Mouse (Mus musculus): ENCODE measurements at regions not wholly inside any gene's neighbourhood (a gene's known extent, or its start where the extent isn't known, plus 50 kb on each side); places are given as distances from the start of the nearest gene placed in this dataset.

GRCm38 (mm10) chr14:106579281-106579680 is 473.3 kb downstream of the Trim52 start:
- no peaks in the 10 kb centered on the region for H3K36me3 ChIP-seq (ENCODE audit: control insufficient read depth, insufficient read depth)
- no peak overlapping the region for H3K4me3 ChIP-seq (ENCODE audit: insufficient read depth, poor library complexity, severe bottlenecking)
- H3K79me3 ChIP-seq (ENCODE audit: low read depth), result no peaks in the 10 kb centered on the region
- H3K27me3 ChIP-seq (ENCODE audit: control insufficient read depth, insufficient read depth, insufficient read length), result no peaks in the 10 kb centered on the region
- no peaks in the 10 kb centered on the region for H3K79me2 ChIP-seq (ENCODE audit: control insufficient read depth, insufficient read depth)
- H3ac ChIP-seq (ENCODE audit: control insufficient read depth, insufficient read length, low read depth), result no peak overlapping the region
- TF ChIP-seq FOSL1 (IDR thresholded peaks at IDR 0.05; ENCODE audit: insufficient read depth, low read length, poor library complexity, severe bottlenecking) (no peak), MAX (IDR thresholded peaks at IDR 0.05) (no peak), USF1 (IDR thresholded peaks at IDR 0.05; ENCODE audit: low read depth) (no peak), CEBPB (IDR thresholded peaks at IDR 0.05; ENCODE audit: low read depth) (no peak), CTCF (IDR thresholded peaks at IDR 0.05; ENCODE audit: control insufficient read depth, insufficient read depth, insufficient read length) (no peak), MYOG (IDR thresholded peaks at IDR 0.05; ENCODE audit: control insufficient read depth, extremely low read depth, insufficient read length) (no peak), MYOD1 (IDR thresholded peaks at IDR 0.05; ENCODE audit: control insufficient read depth, insufficient read length, low read depth) (no peak)

GRCm38 (mm10) chr14:106581886-106582285 is 475.9 kb downstream of the Trim52 start:
- Histone ChIP-seq H3K4me3 (ENCODE audit: insufficient read depth, poor library complexity, severe bottlenecking) (no peak overlapping the region), H3K36me3 (ENCODE audit: control insufficient read depth, insufficient read depth) (no peaks in the 10 kb centered on the region)
- TF ChIP-seq FOSL1 (IDR thresholded peaks at IDR 0.05; ENCODE audit: insufficient read depth, low read length, poor library complexity, severe bottlenecking) (no peak), MAX (IDR thresholded peaks at IDR 0.05) (no peak), CEBPB (IDR thresholded peaks at IDR 0.05; ENCODE audit: low read depth) (no peak), MYOG (IDR thresholded peaks at IDR 0.05; ENCODE audit: control insufficient read depth, extremely low read depth, insufficient read length) (no peak), MYOD1 (IDR thresholded peaks at IDR 0.05; ENCODE audit: control insufficient read depth, insufficient read length, low read depth) (no peak), CTCF (IDR thresholded peaks at IDR 0.05; ENCODE audit: control insufficient read depth, insufficient read depth, insufficient read length) (no peak), USF1 (IDR thresholded peaks at IDR 0.05; ENCODE audit: low read depth) (no peak)

GRCm38 (mm10) chr14:106593352-106593751 is 487.4 kb downstream of the Trim52 start:
- H3K79me2 ChIP-seq (ENCODE audit: control insufficient read depth, insufficient read depth), result no peaks in the 10 kb centered on the region
- H3K27me3 ChIP-seq (ENCODE audit: control insufficient read depth, insufficient read depth, insufficient read length), result no peaks in the 10 kb centered on the region
- H3ac ChIP-seq (ENCODE audit: control insufficient read depth, insufficient read length, low read depth), result no peak overlapping the region
- H3K79me3 ChIP-seq (ENCODE audit: low read depth), result no peaks in the 10 kb centered on the region
- H3K36me3 ChIP-seq (ENCODE audit: control insufficient read depth, insufficient read depth), result no peaks in the 10 kb centered on the region
- H3K4me3 ChIP-seq (ENCODE audit: insufficient read depth, poor library complexity, severe bottlenecking), result no peak overlapping the region
- TF ChIP-seq CTCF (IDR thresholded peaks at IDR 0.05; ENCODE audit: control insufficient read depth, insufficient read depth, insufficient read length) (no peak), CEBPB (IDR thresholded peaks at IDR 0.05; ENCODE audit: low read depth) (no peak), MAX (IDR thresholded peaks at IDR 0.05) (no peak), USF1 (IDR thresholded peaks at IDR 0.05; ENCODE audit: low read depth) (no peak), FOSL1 (IDR thresholded peaks at IDR 0.05; ENCODE audit: insufficient read depth, low read length, poor library complexity, severe bottlenecking) (no peak), MYOG (IDR thresholded peaks at IDR 0.05; ENCODE audit: control insufficient read depth, extremely low read depth, insufficient read length) (no peak)

More at GRCm38 (mm10) chr14:106581886-106582285, 475.9 kb downstream of the Trim52 start:
- no peaks in the 10 kb centered on the region for H3K79me3 ChIP-seq (ENCODE audit: low read depth)
- H3K79me2 ChIP-seq (ENCODE audit: control insufficient read depth, insufficient read depth), result no peaks in the 10 kb centered on the region
- H3ac ChIP-seq (ENCODE audit: control insufficient read depth, insufficient read length, low read depth), result no peak overlapping the region
- H3K27me3 ChIP-seq (ENCODE audit: control insufficient read depth, insufficient read depth, insufficient read length), result no peaks in the 10 kb centered on the region

- Histone ChIP-seq H3ac (ENCODE audit: control insufficient read depth, insufficient read length, low read depth) (no peak overlapping the region), H3K36me3 (ENCODE audit: control insufficient read depth, insufficient read depth) (no peaks in the 10 kb centered on the region), H3K79me2 (ENCODE audit: control insufficient read depth, insufficient read depth) (no peaks in the 10 kb centered on the region), H3K4me3 (ENCODE audit: insufficient read depth, poor library complexity, severe bottlenecking) (no peak overlapping the region), H3K27me3 (ENCODE audit: control insufficient read depth, insufficient read depth, insufficient read length) (no peaks in the 10 kb centered on the region), H3K79me3 (ENCODE audit: low read depth) (no peaks in the 10 kb centered on the region)
- TF ChIP-seq USF1 (IDR thresholded peaks at IDR 0.05; ENCODE audit: low read depth) (no peak), MAX (IDR thresholded peaks at IDR 0.05) (no peak), CTCF (IDR thresholded peaks at IDR 0.05; ENCODE audit: control insufficient read depth, insufficient read depth, insufficient read length) (no peak), MYOD1 (IDR thresholded peaks at IDR 0.05; ENCODE audit: control insufficient read depth, insufficient read length, low read depth) (no peak), MYOG (IDR thresholded peaks at IDR 0.05; ENCODE audit: control insufficient read depth, extremely low read depth, insufficient read length) (no peak), CEBPB (IDR thresholded peaks at IDR 0.05; ENCODE audit: low read depth) (no peak)
Measured at GRCm38 (mm10) chr14:106593980-106594379, 488.0 kb downstream of the Trim52 start.

GRCm38 (mm10) chr14:106607041-106607440 is 501.0 kb downstream of the Trim52 start:
- TF ChIP-seq CEBPB (IDR thresholded peaks at IDR 0.05; ENCODE audit: low read depth) (no peak), MYOG (IDR thresholded peaks at IDR 0.05; ENCODE audit: control insufficient read depth, extremely low read depth, insufficient read length) (no peak)
- H3K36me3 ChIP-seq (ENCODE audit: control insufficient read depth, insufficient read depth), result no peaks in the 10 kb centered on the region
- H3K4me3 ChIP-seq (ENCODE audit: insufficient read depth, poor library complexity, severe bottlenecking), result no peak overlapping the region
- H3ac ChIP-seq (ENCODE audit: control insufficient read depth, insufficient read length, low read depth), result no peak overlapping the region
- H3K79me3 ChIP-seq (ENCODE audit: low read depth), result no peaks in the 10 kb centered on the region
- no peaks in the 10 kb centered on the region for H3K27me3 ChIP-seq (ENCODE audit: control insufficient read depth, insufficient read depth, insufficient read length)
- H3K79me2 ChIP-seq (ENCODE audit: control insufficient read depth, insufficient read depth), result no peaks in the 10 kb centered on the region

GRCm38 (mm10) chr14:106608341-106608927 is 502.4 kb downstream of the Trim52 start:
- H3ac ChIP-seq (ENCODE audit: control insufficient read depth, insufficient read length, low read depth), result no peak overlapping the region
- H3K79me3 ChIP-seq (ENCODE audit: low read depth), result no peaks in the 10 kb centered on the region
- H3K4me3 ChIP-seq (ENCODE audit: insufficient read depth, poor library complexity, severe bottlenecking), result no peak overlapping the region
- no peaks in the 10 kb centered on the region for H3K79me2 ChIP-seq (ENCODE audit: control insufficient read depth, insufficient read depth)
- no peak for TF ChIP-seq CEBPB (IDR thresholded peaks at IDR 0.05; ENCODE audit: low read depth)
- TF ChIP-seq CTCF (IDR thresholded peaks at IDR 0.05; ENCODE audit: control insufficient read depth, insufficient read depth, insufficient read length), result no peak
- no peak for TF ChIP-seq USF1 (IDR thresholded peaks at IDR 0.05; ENCODE audit: low read depth)
- no peak for TF ChIP-seq FOSL1 (IDR thresholded peaks at IDR 0.05; ENCODE audit: insufficient read depth, low read length, poor library complexity, severe bottlenecking)
- TF ChIP-seq MAX (IDR thresholded peaks at IDR 0.05), result no peak
- no peak for TF ChIP-seq MYOG (IDR thresholded peaks at IDR 0.05; ENCODE audit: control insufficient read depth, extremely low read depth, insufficient read length)
- no peak for TF ChIP-seq MYOD1 (IDR thresholded peaks at IDR 0.05; ENCODE audit: control insufficient read depth, insufficient read length, low read depth)
- H3K36me3 ChIP-seq (ENCODE audit: control insufficient read depth, insufficient read depth), result no peaks in the 10 kb centered on the region
- H3K27me3 ChIP-seq (ENCODE audit: control insufficient read depth, insufficient read depth, insufficient read length), result no peaks in the 10 kb centered on the region
